Mouse (Mus musculus) MEL (cell line): Measurements from ENCODE around the gene Gsto2. TPM values are rescaled to one million over a fixed set of nuclear protein-coding genes. Genes with fewer than 3 reads are reported as not detected.

Experiments used
- DNase-seq: peaks from one replicate; pipeline ENCODE4 v3.0.0; 2011; ENCODE audit warnings: low read depth, low spot score
- H3K27ac ChIP-seq: 2 replicates; pipeline ENCODE4 v1.5.1; 2012; ENCODE audit warnings: low read depth, mild to moderate bottlenecking, control low read depth, low read length, moderate library complexity; ENCODE audit not compliant: control insufficient read depth
- H3K27me3 ChIP-seq, 2 experiments: fragments of 150-350 bp in 1 of 2; sonication (generic) in 1 of 2; 2 replicates each; pipeline ENCODE4 v1.6.1; 2012; ENCODE audit warnings: low read length in 2 of 2, mild to moderate bottlenecking in 2 of 2, improper control_type of control experiment in 1 of 2, moderate library complexity in 1 of 2; ENCODE audit not compliant: insufficient read depth in 2 of 2, control insufficient read depth in 1 of 2
- H3K36me3 ChIP-seq, 2 experiments: 2 replicates each; pipeline ENCODE4 v1.6.1; 2012 to 2014; ENCODE audit warnings: low read length in 2 of 2, improper control_type of control experiment in 1 of 2, inconsistent platforms in 1 of 2, mild to moderate bottlenecking in 1 of 2; ENCODE audit not compliant: insufficient read depth in 2 of 2, control insufficient read depth in 1 of 2
- H3K4me1 ChIP-seq, 2 experiments: fragments of 150-350 bp in 1 of 2; sonication (generic) in 1 of 2; 2 replicates each; pipeline ENCODE4 v1.6.1; 2012; ENCODE audit warnings: low read length in 2 of 2, improper control_type of control experiment in 1 of 2, mild to moderate bottlenecking in 1 of 2; ENCODE audit not compliant: insufficient read depth in 2 of 2, control insufficient read depth in 1 of 2
- H3K4me3 ChIP-seq, 2 experiments: fragments of 150-350 bp in 1 of 2; sonication (generic) in 1 of 2; 2 replicates each; pipeline ENCODE4 v1.5.1; 2012; ENCODE audit warnings: low read depth in 2 of 2, low read length in 2 of 2, mild to moderate bottlenecking in 2 of 2, moderate library complexity in 2 of 2, control low read depth in 1 of 2, improper control_type of control experiment in 1 of 2; ENCODE audit not compliant: control insufficient read depth in 1 of 2, insufficient read depth in 1 of 2
- H3K79me2 ChIP-seq: 2 replicates; pipeline ENCODE4 v1.6.1; 2012; ENCODE audit warnings: mild to moderate bottlenecking, low read length, moderate library complexity; ENCODE audit not compliant: control insufficient read depth, poor library complexity, insufficient read depth
- H3K9ac ChIP-seq: 2 replicates; pipeline ENCODE4 v1.6.1; 2012; ENCODE audit warnings: low read depth, mild to moderate bottlenecking, control low read depth, low read length, moderate library complexity; ENCODE audit not compliant: control insufficient read depth, poor library complexity, severe bottlenecking
- H3K9me3 ChIP-seq: fragments of 150-350 bp; sonication (generic); replicated peaks from 2 replicates; pipeline ENCODE4 v1.6.1; 2012; ENCODE audit warnings: mild to moderate bottlenecking, low read length, improper control_type of control experiment, moderate library complexity; ENCODE audit not compliant: insufficient read depth
- E2F4 ChIP-seq: IDR thresholded peaks from 2 replicates; pipeline ENCODE4 v1.6.1; 2011; ENCODE audit warnings: low read depth, low read length, improper control_type of control experiment, borderline replicate concordance
- ELF1 ChIP-seq: IDR thresholded peaks from 2 replicates; pipeline ENCODE4 v1.6.1; 2014; ENCODE audit warnings: low read depth, mild to moderate bottlenecking, inconsistent platforms, low read length, improper control_type of control experiment, moderate library complexity
- GABPA ChIP-seq: IDR thresholded peaks from 2 replicates; pipeline ENCODE4 v1.6.1; 2012; ENCODE audit warnings: low read depth, mild to moderate bottlenecking, inconsistent platforms, low read length, improper control_type of control experiment, moderate library complexity
- GATA1 ChIP-seq: IDR thresholded peaks from 2 replicates; pipeline ENCODE4 v1.6.1; 2011; ENCODE audit warnings: low read depth, low read length, improper control_type of control experiment
- MXI1 ChIP-seq: IDR thresholded peaks from 2 replicates; pipeline ENCODE4 v1.6.1; 2011; ENCODE audit warnings: mild to moderate bottlenecking, low read depth, low read length, improper control_type of control experiment
- MYC ChIP-seq: IDR thresholded peaks from 2 replicates; pipeline ENCODE4 v1.6.1; 2011; ENCODE audit warnings: low read depth, mild to moderate bottlenecking, low read length, improper control_type of control experiment, moderate library complexity
- POLR2A ChIP-seq, 2 experiments: IDR thresholded peaks; 2 replicates each; pipeline ENCODE4 v1.6.1; 2011 to 2012; ENCODE audit warnings: low read length in 2 of 2, mild to moderate bottlenecking in 2 of 2, control low read depth in 1 of 2, improper control_type of control experiment in 1 of 2, low read depth in 1 of 2, moderate library complexity in 1 of 2; ENCODE audit not compliant: control insufficient read depth in 1 of 2, insufficient read depth in 1 of 2, poor library complexity in 1 of 2
- POLR2AphosphoS5 ChIP-seq: IDR thresholded peaks from 2 replicates; pipeline ENCODE4 v1.6.1; 2012; ENCODE audit warnings: low read depth, borderline replicate concordance, mild to moderate bottlenecking, inconsistent platforms, low read length, moderate library complexity, mixed read lengths
- RAD21 ChIP-seq: IDR thresholded peaks from 2 replicates; pipeline ENCODE4 v1.6.1; 2011; ENCODE audit warnings: mild to moderate bottlenecking, low read depth, low read length, improper control_type of control experiment
- TAL1 ChIP-seq: IDR thresholded peaks from 2 replicates; pipeline ENCODE4 v1.6.1; 2012; ENCODE audit warnings: mild to moderate bottlenecking, inconsistent platforms, low read length, moderate library complexity, mixed read lengths
- ZC3H11A ChIP-seq: IDR thresholded peaks from 2 replicates; pipeline ENCODE4 v1.6.1; 2012; ENCODE audit warnings: low read depth, mild to moderate bottlenecking, inconsistent platforms, low read length, improper control_type of control experiment
- ZKSCAN1 ChIP-seq: IDR thresholded peaks from 2 replicates; pipeline ENCODE4 v1.6.1; 2012; ENCODE audit warnings: low read depth, mild to moderate bottlenecking, inconsistent platforms, low read length, improper control_type of control experiment, moderate library complexity
- ZNF384 ChIP-seq: IDR thresholded peaks from 2 replicates; pipeline ENCODE4 v1.6.1; 2012; ENCODE audit warnings: low read depth, mild to moderate bottlenecking, inconsistent platforms, low read length, improper control_type of control experiment
- polyA plus RNA-seq, 2 experiments: library from polyadenylated mRNA; stranded (reverse) in 1 of 2; unstranded in 1 of 2; fragments of >175 nt in 1 of 2; fragments of >200 nt in 1 of 2; gene quantifications; 2 replicates each; pipeline versions ENCODE4 v1.2.1 to v1.2.4; 2012; ENCODE audit warnings: low replicate concordance in 2 of 2, low read depth in 1 of 2; ENCODE audit not compliant: insufficient read length in 2 of 2, insufficient read depth in 1 of 2, missing spikeins in 1 of 2
- total RNA-seq: library from RNA; depleted of rRNA; stranded (reverse); fragments of 300-350 nt; gene quantifications from 2 replicates; pipeline ENCODE4 v1.2.3, GENCODE M21; 2012

Gsto2 gene
- total and polyA plus RNA-seq, 3 experiments: 0.14 TPM; not detected in 2

GRCm38 (mm10) chr19:47862581-47862980 lies 2.8 kb upstream of the Gsto2 start:
- TF ChIP-seq ELF1 (no peak), MXI1 (no peak), RAD21 (no peak), ZKSCAN1 (no peak), ZNF384 (no peak), GATA1 (no peak)
- no peak for DNase-seq

GRCm38 (mm10) chr19:47864051-47864450 lies 1.3 kb upstream of the Gsto2 start:
- Histone ChIP-seq H3K4me3 (no peak overlapping the region), H3K27ac (no peak overlapping the region), H3K27me3 (no peaks in the 10 kb centered on the region), H3K36me3 (peaks cover 0 to 30% of the 10 kb centered on the region in 2 experiments; a peak in 2 of 4 replicates), H3K4me1 (no peaks in the 10 kb centered on the region), H3K9ac (no peak overlapping the region), H3K9me3 (no peaks in the 10 kb centered on the region), H3K79me2 (no peaks in the 10 kb centered on the region)
- TF ChIP-seq ELF1 (no peak), POLR2A (IDR thresholded peaks at IDR 0.05; ENCODE audit: control insufficient read depth in 1 of 2, insufficient read depth in 1 of 2, low read depth in 1 of 2, low read length in 2 of 2, poor library complexity in 1 of 2) (no peak), TAL1 (no peak), MXI1 (no peak)
- no peak for DNase-seq

More at GRCm38 (mm10) chr19:47862581-47862980, 2.8 kb upstream of the Gsto2 start:
- Histone ChIP-seq H3K9me3 (no peaks in the 10 kb centered on the region), H3K36me3 (peaks cover 0 to 30% of the 10 kb centered on the region in 2 experiments; a peak in 2 of 4 replicates), H3K27ac (no peak overlapping the region), H3K27me3 (no peaks in the 10 kb centered on the region), H3K4me1 (no peaks in the 10 kb centered on the region), H3K79me2 (no peaks in the 10 kb centered on the region), H3K9ac (no peak overlapping the region), H3K4me3 (no peak overlapping the region)

GRCm38 (mm10) chr19:47864721-47865120 lies 613 bp upstream of the Gsto2 start:
- DNase-seq: no peak
- TF ChIP-seq GABPA: no peak
- TF ChIP-seq POLR2AphosphoS5: no peak
- no peak for TF ChIP-seq E2F4
- no peak for TF ChIP-seq GATA1
- TF ChIP-seq ZC3H11A: no peak
- no peak for TF ChIP-seq MYC
- TF ChIP-seq, all 39 proteins: peak for 0
- no peak overlapping the region for H3K4me3 ChIP-seq
- no peaks in the 10 kb centered on the region for H3K9me3 ChIP-seq
- H3K9ac ChIP-seq: no peak overlapping the region
- no peaks in the 10 kb centered on the region for H3K27me3 ChIP-seq
- no peaks in the 10 kb centered on the region for H3K79me2 ChIP-seq
- H3K4me1 ChIP-seq: no peaks in the 10 kb centered on the region; a peak in 1 of 4 replicates
- H3K27ac ChIP-seq: no peak overlapping the region
- peaks cover 0 to 26% of the 10 kb centered on the region in 2 experiments; a peak in 2 of 4 replicates for H3K36me3 ChIP-seq
